Mouse (Mus musculus): ENCODE measurements around the gene Nos1ap. TPM values are rescaled to one million over a fixed set of nuclear protein-coding genes. Genes with fewer than 3 reads are reported as not detected.

The Nos1ap gene
- polyA plus RNA-seq, 1 experiment from 2014 or later: 6.5 TPM

DNA sequence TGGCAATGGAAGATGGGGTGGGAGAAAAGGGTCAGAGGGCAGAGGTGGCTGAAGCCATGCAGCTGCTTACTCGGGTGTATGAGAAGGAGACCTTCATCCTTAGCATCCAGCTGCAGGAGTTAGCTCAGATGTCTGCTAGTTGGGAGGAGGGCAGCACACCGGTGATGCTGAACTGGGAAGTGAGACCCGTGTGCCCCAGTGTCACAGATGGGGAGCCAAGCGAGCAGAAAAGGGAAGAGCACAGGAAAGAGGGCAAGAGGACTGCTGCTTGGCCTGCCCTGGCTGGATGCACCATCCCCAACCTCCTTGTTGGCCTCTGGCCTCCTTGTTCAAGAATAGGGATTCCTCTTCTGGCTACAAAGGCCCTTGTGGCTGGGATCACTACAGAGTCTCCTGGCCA lies 290.2 kb downstream of the Nos1ap start:
- 69% methylated on average over 4 of the region's 4 CpGs for WGBS
- Histone ChIP-seq H3K9me3 (no peaks in the 10 kb centered on the region), H3K36me3 (replicated peaks) (no peaks in the 10 kb centered on the region), H3K27ac (replicated peaks) (no peak overlapping the region), H3K4me1 (peaks cover 5% of the 10 kb centered on the region; the same call in 1 of the 2 replicates), H3K27me3 (replicated peaks; ENCODE audit: low read depth, poor library complexity, severe bottlenecking) (no peaks in the 10 kb centered on the region), H3K4me3 (no peak overlapping the region)
- DNase-seq (ENCODE audit: low spot score): no peak

DNA sequence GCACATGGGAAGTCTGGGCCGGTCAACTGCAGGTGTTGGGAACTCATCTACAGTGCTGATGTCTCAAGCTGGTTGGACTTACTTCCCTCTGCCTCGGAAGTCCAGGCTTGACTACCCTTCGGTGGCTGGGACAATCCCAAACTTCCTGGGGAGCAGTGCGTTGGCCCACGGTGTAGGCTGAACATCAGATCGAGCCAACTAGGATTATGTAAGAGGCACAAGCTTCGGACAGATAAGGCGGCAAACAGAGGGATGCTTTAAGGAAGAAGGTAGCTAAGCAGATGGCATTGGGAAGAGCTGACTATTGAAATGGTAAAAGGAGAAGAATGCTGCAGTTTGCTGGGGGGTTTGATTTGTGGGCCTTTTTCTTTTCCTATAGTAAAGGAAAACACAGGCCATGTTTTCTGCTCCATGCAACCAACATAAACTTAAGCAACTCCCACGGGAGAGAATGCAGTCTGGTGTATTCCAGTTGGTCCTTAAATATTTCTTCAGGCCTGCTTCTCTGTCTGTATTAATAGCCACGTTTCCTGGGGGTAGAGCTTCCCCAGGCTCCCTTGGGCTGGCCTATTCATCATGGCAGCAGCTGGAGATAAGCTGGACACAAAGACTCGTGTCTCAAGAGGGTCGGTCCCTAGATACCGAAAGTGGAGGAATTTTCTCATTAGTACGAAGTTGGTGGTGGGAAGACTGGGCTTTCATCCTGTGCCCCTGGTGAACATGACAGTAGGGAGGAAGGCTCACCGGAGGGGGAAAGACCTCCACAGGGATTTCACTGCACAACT lies 294.7 kb downstream of the Nos1ap start:
- H3K27ac ChIP-seq (replicated peaks): no peak overlapping the region
- no peak for DNase-seq (ENCODE audit: low spot score)
- WGBS: 82% methylated on average over 15 of the region's 15 CpGs

DNA sequence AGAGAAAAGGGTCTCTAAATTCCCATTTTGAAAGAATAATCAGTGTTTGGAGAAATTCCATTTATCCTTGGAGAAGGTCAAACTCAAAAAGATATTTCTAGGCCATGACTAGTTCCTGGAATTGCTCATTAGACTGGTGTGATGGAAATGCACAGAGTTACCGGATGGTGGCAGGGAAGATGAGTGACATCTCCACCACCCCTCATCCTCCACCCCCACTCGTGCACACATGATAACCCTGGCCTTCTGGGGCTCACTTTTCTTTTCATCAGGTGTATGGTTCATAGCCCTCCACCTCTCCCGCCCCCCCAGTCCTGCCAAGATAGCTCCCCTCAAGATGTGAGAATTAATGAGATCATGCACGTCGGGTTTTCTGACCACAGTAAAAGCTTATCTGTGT lies 296.4 kb downstream of the Nos1ap start:
- Histone ChIP-seq H3K27me3 (replicated peaks; ENCODE audit: low read depth, poor library complexity, severe bottlenecking) (no peaks in the 10 kb centered on the region), H3K4me1 (no peaks in the 10 kb centered on the region), H3K36me3 (replicated peaks) (no peaks in the 10 kb centered on the region), H3K9me3 (no peaks in the 10 kb centered on the region), H3K27ac (replicated peaks) (no peak overlapping the region), H3K4me3 (no peak overlapping the region)
- 83% methylated on average over 5 of the region's 5 CpGs for whole genome bisulfite sequencing
- DNase-seq (ENCODE audit: low spot score): no peak

More for the DNA sequence above, 294.7 kb downstream of the Nos1ap start:
- Histone ChIP-seq H3K27me3 (replicated peaks; ENCODE audit: low read depth, poor library complexity, severe bottlenecking) (no peaks in the 10 kb centered on the region), H3K9me3 (no peaks in the 10 kb centered on the region), H3K4me3 (no peak overlapping the region), H3K4me1 (no peaks in the 10 kb centered on the region), H3K36me3 (replicated peaks) (no peaks in the 10 kb centered on the region)

DNA sequence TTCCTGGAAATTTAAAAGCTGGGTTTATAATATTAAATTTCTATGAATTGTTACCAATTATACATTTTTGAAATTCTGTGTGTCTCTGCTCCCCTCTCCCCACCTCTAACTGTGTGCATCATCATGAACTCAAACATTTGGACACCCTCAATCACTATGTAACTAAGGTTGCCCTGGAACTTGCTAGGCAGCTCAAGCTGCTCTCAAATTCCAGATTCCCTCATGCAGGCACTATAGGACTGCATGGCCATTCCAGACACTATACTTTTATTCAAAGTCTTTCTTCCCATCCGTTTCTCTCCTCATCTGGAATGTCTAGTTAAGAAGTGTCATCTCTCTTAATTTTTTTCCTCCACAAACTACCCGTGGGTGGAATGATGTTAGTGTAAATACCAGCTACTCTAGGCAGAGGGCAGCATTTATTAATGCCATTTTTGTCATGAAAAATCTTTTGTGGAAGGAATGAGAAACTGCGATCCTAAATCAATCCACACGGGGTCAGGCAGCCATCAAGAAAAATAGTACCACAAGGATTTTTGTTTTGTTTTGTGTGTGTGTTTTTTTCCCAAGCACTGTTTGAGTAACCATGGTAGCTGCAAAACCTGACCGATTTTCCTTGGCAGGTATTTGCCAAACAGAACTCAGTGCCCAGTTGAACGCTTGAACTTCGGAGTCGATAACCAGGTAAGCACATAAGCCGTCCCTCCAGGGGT lies 297.3 kb downstream of the Nos1ap start:
- Histone ChIP-seq H3K27me3 (replicated peaks; ENCODE audit: low read depth, poor library complexity, severe bottlenecking) (no peaks in the 10 kb centered on the region), H3K4me3 (no peak overlapping the region), H3K9me3 (no peaks in the 10 kb centered on the region), H3K4me1 (no peaks in the 10 kb centered on the region), H3K27ac (replicated peaks) (no peak overlapping the region), H3K36me3 (replicated peaks) (no peaks in the 10 kb centered on the region)
- peak; percentile 48 for DNase-seq (ENCODE audit: low spot score)
- 43% methylated on average over 9 of the region's 9 CpGs for WGBS

DNA sequence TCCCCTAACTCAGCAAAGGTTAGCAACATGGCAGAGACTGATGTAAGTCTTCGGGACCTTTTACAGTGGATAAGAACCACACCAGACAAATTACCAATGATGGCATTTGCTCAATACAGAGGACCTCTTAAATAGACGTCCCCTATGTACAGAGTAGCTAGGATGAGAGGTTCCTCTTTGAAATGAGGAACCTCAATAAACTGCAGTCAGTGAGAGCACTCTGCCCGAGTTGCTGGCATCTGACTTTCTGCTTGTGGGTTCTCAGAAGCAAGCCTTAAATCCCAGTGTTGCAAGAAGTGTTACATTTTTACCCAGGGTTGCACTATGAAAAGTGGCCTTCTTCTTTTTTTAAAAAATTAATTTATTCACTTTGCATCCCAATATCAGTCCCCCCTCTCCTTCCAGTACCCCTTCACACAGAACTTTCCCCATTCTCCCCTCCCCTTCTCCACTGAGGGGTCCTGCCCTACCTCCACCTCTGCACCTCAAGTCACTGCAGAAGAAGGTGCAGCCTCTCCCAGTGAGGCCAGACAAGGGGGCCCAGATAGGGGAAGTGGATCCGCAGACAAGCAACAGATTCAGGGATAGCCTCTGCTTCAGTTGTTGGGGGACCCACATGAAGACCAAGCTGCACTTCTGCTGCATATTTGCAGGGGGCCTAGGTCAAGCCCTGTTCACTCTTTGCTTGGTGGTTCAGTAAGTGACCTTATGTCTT lies 307.1 kb downstream of the Nos1ap start:
- no peaks in the 10 kb centered on the region for H3K4me1 ChIP-seq
- no peaks in the 10 kb centered on the region for H3K9me3 ChIP-seq
- 81% methylated on average over 4 of the region's 4 CpGs for WGBS

DNA sequence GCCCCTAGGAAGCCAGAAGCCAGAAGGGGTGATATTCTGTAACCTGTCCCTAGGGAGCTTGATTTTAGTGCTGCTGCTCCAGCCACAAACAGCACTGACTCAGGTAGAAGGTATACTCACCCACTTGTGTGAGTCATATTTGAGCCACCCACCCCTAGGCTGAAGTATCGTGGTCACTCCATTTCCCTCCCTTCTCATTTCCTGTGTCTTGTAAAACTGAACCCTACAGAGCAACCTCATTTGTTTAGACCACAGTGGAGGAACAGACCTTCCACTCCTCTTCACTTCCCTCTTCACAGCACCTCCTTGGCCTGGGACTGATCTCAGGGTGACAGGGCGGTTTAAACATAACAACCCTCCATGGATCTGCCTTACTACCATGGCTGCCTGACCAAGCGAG lies 312.6 kb downstream of the Nos1ap start, which contains the start of gene Sh2d1b1:
Gene Sh2d1b1 (plus strand): TSS at position 305 of the 400 bp plus-strand sequence.
- H3K27me3 ChIP-seq (replicated peaks; ENCODE audit: low read depth, poor library complexity, severe bottlenecking): no peaks in the 10 kb centered on the region
- H3K4me3 ChIP-seq: no peak within 1 kb of the TSS
- H3K9me3 ChIP-seq: no peaks in the 10 kb centered on the region
- H3K4me1 ChIP-seq: no peaks in the 10 kb centered on the region
- H3K36me3 ChIP-seq (replicated peaks): no peaks in the 10 kb centered on the region
- 79% methylated on average over 3 of the region's 3 CpGs for WGBS
- no peak within 1 kb of the TSS for H3K27ac ChIP-seq (replicated peaks)
- no peak for DNase-seq (ENCODE audit: low spot score)

More for the DNA sequence above, 307.1 kb downstream of the Nos1ap start:
- DNase-seq (ENCODE audit: low spot score): no peak
- H3K4me3 ChIP-seq: no peak overlapping the region
- H3K27me3 ChIP-seq (replicated peaks; ENCODE audit: low read depth, poor library complexity, severe bottlenecking): no peaks in the 10 kb centered on the region
- no peaks in the 10 kb centered on the region for H3K36me3 ChIP-seq (replicated peaks)
- no peak overlapping the region for H3K27ac ChIP-seq (replicated peaks)

DNA sequence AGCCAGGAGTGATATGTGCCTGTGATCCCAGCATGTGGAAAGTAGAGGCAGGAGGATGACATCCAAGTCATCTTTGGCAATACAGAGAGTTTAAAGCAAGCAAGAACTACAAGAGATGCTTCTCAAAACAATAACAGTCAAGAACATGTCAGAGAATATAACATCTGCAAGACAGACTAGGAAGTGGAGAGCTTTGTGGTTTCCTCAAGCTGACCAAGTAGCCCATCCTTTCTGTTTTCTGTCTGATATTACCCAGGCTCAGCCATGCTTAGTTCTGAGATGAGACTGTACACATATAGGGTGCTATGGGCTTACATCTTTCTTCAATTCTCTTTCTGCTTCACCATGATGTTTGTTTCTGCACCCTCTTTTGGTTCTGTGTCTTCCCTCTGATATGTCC lies 316.4 kb downstream of the Nos1ap start:
- H3K27me3 ChIP-seq (replicated peaks; ENCODE audit: low read depth, poor library complexity, severe bottlenecking): no peaks in the 10 kb centered on the region
- no peak overlapping the region for H3K27ac ChIP-seq (replicated peaks)
- H3K36me3 ChIP-seq (replicated peaks): no peaks in the 10 kb centered on the region
- H3K9me3 ChIP-seq: no peaks in the 10 kb centered on the region
- DNase-seq (ENCODE audit: low spot score): no peak
- H3K4me3 ChIP-seq: no peak overlapping the region
- no peaks in the 10 kb centered on the region for H3K4me1 ChIP-seq

DNA sequence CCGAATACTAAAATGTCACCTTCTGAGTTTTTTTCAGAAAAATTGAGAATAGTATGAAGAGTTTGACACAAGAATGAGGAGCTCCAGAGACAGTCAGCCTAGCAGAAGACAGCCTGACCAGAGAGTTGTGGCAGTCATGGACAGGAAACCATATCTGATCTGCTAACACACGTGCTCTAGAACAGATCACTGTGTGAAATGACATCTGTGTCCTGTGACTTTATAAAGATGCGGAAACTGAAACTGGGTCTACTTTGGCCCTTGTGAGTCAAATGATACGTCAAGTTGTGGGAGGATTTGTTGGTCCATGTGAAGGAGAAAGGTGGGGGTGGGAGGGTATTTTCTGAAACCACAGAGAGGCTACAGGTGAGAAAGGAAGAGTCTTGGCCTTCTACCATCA lies 319.0 kb downstream of the Nos1ap start:
- Histone ChIP-seq H3K27ac (replicated peaks) (no peak overlapping the region), H3K4me3 (no peak overlapping the region), H3K9me3 (peaks cover 8% of the 10 kb centered on the region; the same call in 1 of the 2 replicates), H3K36me3 (replicated peaks) (no peaks in the 10 kb centered on the region), H3K4me1 (no peaks in the 10 kb centered on the region), H3K27me3 (replicated peaks; ENCODE audit: low read depth, poor library complexity, severe bottlenecking) (no peaks in the 10 kb centered on the region)
- no peak for DNase-seq (ENCODE audit: low spot score)
- 87% methylated on average over 4 of the region's 4 CpGs for WGBS

DNA sequence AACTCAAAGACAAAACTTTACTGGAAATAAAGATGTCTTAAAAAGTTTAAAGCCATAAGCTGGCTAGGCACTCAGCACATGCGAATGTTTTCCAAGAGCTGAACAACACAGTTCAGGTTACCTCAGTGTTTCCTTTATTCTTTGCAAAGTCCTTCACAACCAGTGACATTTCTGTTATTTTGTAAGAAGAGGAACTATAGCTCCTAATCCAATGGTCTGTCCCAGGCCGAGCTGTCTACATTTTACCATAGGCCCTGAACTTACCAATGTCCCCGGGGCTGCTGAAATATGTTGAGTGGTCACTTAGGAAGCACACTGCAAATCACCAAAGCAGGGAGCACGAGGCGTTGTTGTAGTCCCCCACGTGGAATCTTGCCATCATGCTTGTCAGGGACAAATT lies 319.4 kb downstream of the Nos1ap start:
- DNase-seq (ENCODE audit: low spot score): no peak
- no peaks in the 10 kb centered on the region for H3K27me3 ChIP-seq (replicated peaks; ENCODE audit: low read depth, poor library complexity, severe bottlenecking)
- H3K4me1 ChIP-seq: no peaks in the 10 kb centered on the region
- no peak overlapping the region for H3K4me3 ChIP-seq
- peaks cover 8% of the 10 kb centered on the region; the same call in 1 of the 2 replicates for H3K9me3 ChIP-seq
- H3K27ac ChIP-seq (replicated peaks): no peak overlapping the region
- WGBS: 79% methylated on average over 6 of the region's 6 CpGs
- no peaks in the 10 kb centered on the region for H3K36me3 ChIP-seq (replicated peaks)

DNA sequence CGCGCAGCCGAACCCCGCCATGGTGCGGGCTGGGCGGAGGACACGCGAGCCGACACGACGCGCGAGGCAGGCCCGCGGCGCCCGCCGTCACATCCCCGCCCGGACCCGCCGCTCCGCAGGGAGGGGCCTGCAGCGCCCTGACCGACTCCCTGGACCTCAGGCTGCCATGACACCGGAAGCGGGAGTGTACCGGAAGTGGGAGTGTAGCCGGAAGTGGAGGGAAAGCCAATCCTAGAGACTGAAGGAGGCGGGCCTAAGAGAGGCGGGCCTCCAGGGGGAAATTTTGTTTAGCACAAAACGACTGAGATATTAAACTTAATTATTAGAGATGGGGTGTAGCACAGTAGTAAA lies 334.1 kb downstream of the Nos1ap start:
- 0 out of 2 replicates have a peak, but pooled peaks cover 3% of the 10 kb centered on the region for H3K27me3 ChIP-seq (replicated peaks; ENCODE audit: low read depth, poor library complexity, severe bottlenecking)
- WGBS: 4% methylated on average over 32 of the region's 32 CpGs
- peak; percentile 91 for DNase-seq (ENCODE audit: low spot score)
- peak overlapping the region; percentile 70 for H3K4me3 ChIP-seq
- no peaks in the 10 kb centered on the region for H3K9me3 ChIP-seq
- no peaks in the 10 kb centered on the region for H3K36me3 ChIP-seq (replicated peaks)
- peaks cover 8% of the 10 kb centered on the region for H3K4me1 ChIP-seq
- peak overlapping the region; percentile 92 for H3K27ac ChIP-seq (replicated peaks)

DNA sequence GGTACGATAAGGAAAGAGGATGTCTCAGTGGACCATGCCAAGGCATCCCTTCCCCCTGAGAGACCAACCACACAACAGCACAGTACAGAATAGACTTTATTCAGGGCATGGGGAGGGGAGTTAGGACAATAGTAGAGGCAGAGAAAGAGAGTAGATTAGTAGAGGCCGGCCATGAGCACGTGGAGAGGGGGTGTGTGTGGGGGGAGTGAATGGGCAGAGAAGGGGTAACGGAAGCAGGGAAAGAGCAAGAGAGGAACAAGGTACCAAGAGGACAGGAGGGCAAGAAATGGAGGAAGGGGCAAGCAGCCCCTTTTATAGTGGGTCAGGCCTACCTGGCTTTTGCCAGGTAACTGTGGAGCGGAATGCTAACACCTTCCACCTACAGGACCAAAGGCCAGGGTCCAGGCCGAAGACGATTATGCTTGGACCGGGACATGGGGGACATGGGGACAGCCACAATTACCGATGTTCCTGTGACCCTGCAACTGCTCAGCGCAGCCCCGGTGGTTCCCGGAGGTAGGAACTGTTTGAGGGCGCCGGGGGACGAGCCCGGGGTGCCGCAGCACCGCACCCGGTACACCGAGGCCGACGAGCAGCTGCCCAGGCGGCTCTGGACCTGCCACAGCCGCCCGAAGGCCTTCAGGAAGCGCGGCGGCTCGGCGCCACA lies 334.6 kb downstream of the Nos1ap start:
- Histone ChIP-seq H3K36me3 (replicated peaks) (no peaks in the 10 kb centered on the region), H3K27ac (replicated peaks) (peak overlapping the region; percentile 92), H3K4me3 (peak overlapping the region; percentile 70), H3K27me3 (replicated peaks; ENCODE audit: low read depth, poor library complexity, severe bottlenecking) (0 out of 2 replicates have a peak, but pooled peaks cover 3% of the 10 kb centered on the region), H3K9me3 (no peaks in the 10 kb centered on the region), H3K4me1 (peaks cover 8% of the 10 kb centered on the region)
- no peak for DNase-seq (ENCODE audit: low spot score)
- 26% methylated on average over 30 of the region's 30 CpGs for WGBS

Data from embryonic facial prominence, embryonic 10.5 days (tissue).